Mouse (Mus musculus) cerebellum, adult 2 months (tissue): ENCODE measurements around the gene Npr1.

ENCODE experiments used
- CTCF ChIP-seq: fragments of 200-500 bp; IDR thresholded peaks from 2 replicates; pipeline ENCODE4 v1.5.1; 2011; ENCODE audit warnings: low read depth, mild to moderate bottlenecking, control low read depth, low read length, moderate library complexity, borderline replicate concordance; ENCODE audit not compliant: insufficient read depth
- POLR2A ChIP-seq: fragments of 200-500 bp; IDR thresholded peaks from 2 replicates; pipeline ENCODE4 v1.6.1; 2011; ENCODE audit warnings: low read length, control low read depth, borderline replicate concordance; ENCODE audit not compliant: insufficient read depth

GRCm38 (mm10) chr3:90437131-90437530 is 28.5 kb downstream of the Npr1 start:
- TF ChIP-seq CTCF (no peak), POLR2A (no peak)
